Mouse (Mus musculus): ENCODE measurements around the gene Hspb11.

Gene Hspb11

GRCm38 (mm10) chr4:107313690-107314478 lies 60.5 kb downstream of the Hspb11 start, which contains the start of gene Yipf1:
TSS of gene Yipf1 (plus strand) at chr4:107314363.
- peak; percentile 81 for DNase-seq (ENCODE audit: low spot score)

GRCm38 (mm10) chr4:107314479-107314805 lies 61.0 kb downstream of the Hspb11 start:
- no peak for DNase-seq (ENCODE audit: low spot score)

GRCm38 (mm10) chr4:107318646-107319045 lies 65.3 kb downstream of the Hspb11 start:
- no peak for DNase-seq (ENCODE audit: low spot score)

GRCm38 (mm10) chr4:107321041-107321440 lies 67.6 kb downstream of the Hspb11 start:
- DNase-seq (ENCODE audit: low spot score), result no peak

GRCm38 (mm10) chr4:107323113-107323512 lies 69.7 kb downstream of the Hspb11 start:
- DNase-seq (ENCODE audit: low spot score), result no peak

- no peak for DNase-seq (ENCODE audit: low spot score)
Measured at GRCm38 (mm10) chr4:107328530-107328929, 75.1 kb downstream of the Hspb11 start.

All from c-Kit-positive CD71-positive TER-119-positive erythroid progenitor cells, embryonic 14.5 days (primary cell).